Comparison of ENCODE assay signal across 8 mouse cellular contexts in the genomic region with DNA sequence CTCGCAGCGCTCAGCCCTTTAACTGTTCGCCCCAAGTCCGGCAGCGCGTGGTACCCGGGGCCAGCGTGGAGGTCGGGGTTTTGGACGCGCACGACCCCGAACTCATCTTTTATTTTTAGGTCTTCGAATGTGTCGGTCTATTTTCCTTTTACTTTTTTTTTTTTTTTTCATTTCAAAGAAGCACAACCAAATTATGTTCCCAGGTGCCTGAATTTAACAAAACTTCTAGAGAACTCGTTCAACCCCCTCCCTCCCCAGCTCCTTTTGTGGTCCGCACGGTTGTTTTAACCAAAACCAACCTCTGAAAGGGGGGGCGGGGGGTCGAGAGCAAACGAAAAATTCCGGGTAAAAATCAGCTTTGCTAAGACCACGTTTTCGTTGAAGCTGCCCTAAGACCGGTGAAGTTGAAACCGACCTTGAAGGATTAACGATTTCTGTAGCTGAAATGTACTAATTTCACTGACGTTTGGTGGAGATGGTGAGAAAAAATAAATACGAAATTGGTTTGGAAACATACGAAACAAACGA. TPM values are rescaled to one million over a fixed set of nuclear protein-coding genes. Genes with fewer than 3 reads are reported as not detected.
DNase-seq lines count a peak whose midpoint lies in the region; ATAC-seq lines count a peak whose summit lies in the region.

No protein-coding gene starts in this region.

- H3K36me3 ChIP-seq in erythroblast, embryonic 14.5 days (ENCODE audit: control insufficient read depth), result no peaks in the 10 kb centered on the region
- H3K36me3 ChIP-seq in embryonic facial prominence, embryonic 15.5 days, result no peaks in the 10 kb centered on the region
- no peaks in the 10 kb centered on the region for H3K36me3 ChIP-seq in limb, embryonic 10.5 days

- H3K4me1 ChIP-seq in erythroblast, embryonic 14.5 days (ENCODE audit: control insufficient read depth), result peaks cover 32% of the 10 kb centered on the region
- H3K4me1 ChIP-seq in embryonic facial prominence, embryonic 15.5 days, result peaks cover 8% of the 10 kb centered on the region
- peaks cover 11% of the 10 kb centered on the region for H3K4me1 ChIP-seq in limb, embryonic 10.5 days

- no peak overlapping the region for H3K9ac ChIP-seq in embryonic facial prominence, embryonic 15.5 days

- DNase-seq in CD4-positive helper T cell, adult 2 months (ENCODE audit: low read depth, low spot score), result peak; percentile 70
- DNase-seq in limb, embryonic 10.5 days (ENCODE audit: low spot score), result peak; percentile 63
- peak; percentile 48 for DNase-seq in retina, embryonic 14.5 days (ENCODE audit: low spot score)
- DNase-seq in gastrocnemius, postnatal 10 days, result no peak

- peak overlapping the region; percentile 68 for H3K4me3 ChIP-seq in erythroblast, embryonic 14.5 days (replicated peaks)
- peak overlapping the region; percentile 63 for H3K4me3 ChIP-seq in embryonic facial prominence, embryonic 15.5 days (replicated peaks)
- H3K4me3 ChIP-seq in limb, embryonic 10.5 days, result peak overlapping the region; percentile 99

- H3K27me3 ChIP-seq in erythroblast, embryonic 14.5 days (ENCODE audit: control insufficient read depth), result peaks cover 6% of the 10 kb centered on the region
- no peaks in the 10 kb centered on the region for H3K27me3 ChIP-seq in embryonic facial prominence, embryonic 15.5 days
- no peaks in the 10 kb centered on the region for H3K27me3 ChIP-seq in limb, embryonic 10.5 days (ENCODE audit: low read depth, poor library complexity, severe bottlenecking)

- under 1% methylated on average over 31 of the region's 31 CpGs for WGBS in embryonic facial prominence, embryonic 15.5 days
- WGBS in limb, embryonic 10.5 days, result under 1% methylated on average over 31 of the region's 31 CpGs

- peak overlapping the region; percentile 83 for H3K4me2 ChIP-seq in embryonic facial prominence, embryonic 15.5 days (replicated peaks)

- no peak overlapping the region for H3K27ac ChIP-seq in embryonic facial prominence, embryonic 15.5 days (replicated peaks)
- peak overlapping the region; percentile 99 for H3K27ac ChIP-seq in limb, embryonic 10.5 days

- ATAC-seq in erythroblast, adult 5-6 weeks (replicated peaks; ENCODE audit: low FRiP score, poor library complexity, severe bottlenecking), result no peak
- ATAC-seq in embryonic facial prominence, embryonic 15.5 days (ENCODE audit: insufficient number of reproducible peaks, low FRiP score, low TSS enrichment, low read depth), result no peak
- no peak for ATAC-seq in megakaryocyte-erythroid progenitor cell, adult 5-6 weeks (replicated peaks; ENCODE audit: low FRiP score, low TSS enrichment, poor library complexity, severe bottlenecking)

- H3K9me3 ChIP-seq in erythroblast, embryonic 14.5 days (ENCODE audit: control insufficient read depth, low read length), result no peaks in the 10 kb centered on the region
- no peaks in the 10 kb centered on the region for H3K9me3 ChIP-seq in embryonic facial prominence, embryonic 15.5 days (replicated peaks)
- no peaks in the 10 kb centered on the region for H3K9me3 ChIP-seq in limb, embryonic 10.5 days (replicated peaks)

RNA-seq across cellular contexts. Expression of a gene that starts 3.6 kb away (rescaled TPM):
- 0.48 and 0.58 TPM in 2 replicates for polyA plus RNA-seq in erythroblast, embryonic 14.5 days (2012)
- not detected in 2 replicates for total RNA-seq in erythroblast, adult 5-6 weeks (2015; ENCODE audit: low replicate concordance)
- total RNA-seq in erythroblast, adult 5-6 weeks (2017; ENCODE audit: low replicate concordance), result not detected in 2 replicates
- polyA plus RNA-seq in embryonic facial prominence, embryonic 15.5 days (2015; fragmentation: Nextera tagmentation; extraction: Ambion mirVana), result 46.1 and 48.8 TPM in 2 replicates
- polyA plus RNA-seq in limb, embryonic 10.5 days (2016; fragmentation: Nextera tagmentation; extraction: Ambion mirVana), result 148 and 149 TPM in 2 replicates
- total RNA-seq in megakaryocyte-erythroid progenitor cell, adult 5-6 weeks (2014; fragmentation: Nextera tagmentation), result 0.17 TPM in 1 of 2 replicates, not detected in the other
- not detected in 2 replicates for total RNA-seq in megakaryocyte-erythroid progenitor cell, adult 5-6 weeks (2017)
- total RNA-seq in gastrocnemius, postnatal 10 days (2021), result 1 to 10 TPM; 4.3 to 5.5 TPM

RNA-seq across cellular contexts. Expression of a gene that starts 45.5 kb away (rescaled TPM):
- polyA plus RNA-seq in erythroblast, embryonic 14.5 days (2012), result 2.1 and 2.7 TPM in 2 replicates
- 73.6 and 81.3 TPM in 2 replicates for total RNA-seq in erythroblast, adult 5-6 weeks (2015; ENCODE audit: low replicate concordance)
- total RNA-seq in erythroblast, adult 5-6 weeks (2017; ENCODE audit: low replicate concordance), result 56.5 and 90.1 TPM in 2 replicates
- 99.6 and 104 TPM in 2 replicates for polyA plus RNA-seq in embryonic facial prominence, embryonic 15.5 days (2015; fragmentation: Nextera tagmentation; extraction: Ambion mirVana)
- polyA plus RNA-seq in limb, embryonic 10.5 days (2016; fragmentation: Nextera tagmentation; extraction: Ambion mirVana), result 126 and 128 TPM in 2 replicates
- 160 and 198 TPM in 2 replicates for total RNA-seq in megakaryocyte-erythroid progenitor cell, adult 5-6 weeks (2014; fragmentation: Nextera tagmentation)
- 184 and 193 TPM in 2 replicates for total RNA-seq in megakaryocyte-erythroid progenitor cell, adult 5-6 weeks (2017)
- total RNA-seq in gastrocnemius, postnatal 10 days (2021), result 10 to 100 TPM; 20.7 to 30.8 TPM

Comparison
In these comparisons a context has a peak if more than half of its experiments do, and no peak if none do; other contexts are left out.
1. RNA of a gene that starts 3.6 kb away (total RNA-seq): 4.3 to 5.5 TPM in gastrocnemius, postnatal 10 days; 0.17 TPM in megakaryocyte-erythroid progenitor cell, adult 5-6 weeks and not detected in erythroblast, adult 5-6 weeks; every median in the first group is over 4 times any median in the second.
2. Peak in every context shown above with its lines, with median percentiles within 50 percentile points of each other: H3K4me3 ChIP-seq.